12 mouse cellular contexts compared by ENCODE assay signal in genomic region chr13:47734415-47734814, GRCm38 (mm10).
"Had no signal": no experiment of that assay in that cellular context is flagged by ENCODE, and none has a peak within 500 bp of the region (broad histone marks: within the 10 kb centered on the region; RNA-seq: fewer than 3 reads in every experiment).

No protein-coding gene starts in this region.

- H3K27me3 ChIP-seq: midbrain, embryonic 13.5 days; midbrain, embryonic 15.5 days; neural tube, embryonic 12.5 days had no signal

- H3K9me3 ChIP-seq: midbrain, embryonic 13.5 days; midbrain, embryonic 15.5 days; neural tube, embryonic 12.5 days had no signal

- H3K27ac ChIP-seq: midbrain, embryonic 13.5 days; midbrain, embryonic 15.5 days had no signal

- H3K4me1 ChIP-seq: midbrain, embryonic 15.5 days; neural tube, embryonic 12.5 days had no signal

- DNase-seq: lung, adult 18-20 months; lung, embryonic 14.5 days; lung, postnatal 10 days; lung, postnatal 4 days; right cerebral cortex, postnatal 14 days; thymus, adult 18-20 months; thymus, postnatal 14 days; thymus, postnatal 36 days had no signal

- H3K4me2 ChIP-seq: lung, embryonic 14.5 days; midbrain, embryonic 11.5 days; midbrain, embryonic 13.5 days; midbrain, embryonic 15.5 days; neural tube, embryonic 12.5 days had no signal

- ATAC-seq: midbrain, embryonic 13.5 days; midbrain, embryonic 15.5 days had no signal

- H3K4me3 ChIP-seq: midbrain, embryonic 13.5 days; midbrain, embryonic 15.5 days; neural tube, embryonic 12.5 days had no signal

- H3K9ac ChIP-seq: lung, embryonic 14.5 days; midbrain, embryonic 13.5 days; midbrain, embryonic 15.5 days; neural tube, embryonic 12.5 days had no signal

- H3K36me3 ChIP-seq: midbrain, embryonic 13.5 days; midbrain, embryonic 15.5 days; neural tube, embryonic 12.5 days had no signal
